Mouse (Mus musculus) cerebellum, postnatal 25 days (tissue): ENCODE results near the gene Ppp1r10.
A peak's percentile ranks its signal among the peaks of the same experiment; 100 is the strongest.

ENCODE experiments used
- DNase-seq, 2 experiments: peaks; one replicate each; pipeline ENCODE4 v3.0.0; 2021; ENCODE audit warnings: mixed read lengths in 2 of 2

Ppp1r10 gene

DNA sequence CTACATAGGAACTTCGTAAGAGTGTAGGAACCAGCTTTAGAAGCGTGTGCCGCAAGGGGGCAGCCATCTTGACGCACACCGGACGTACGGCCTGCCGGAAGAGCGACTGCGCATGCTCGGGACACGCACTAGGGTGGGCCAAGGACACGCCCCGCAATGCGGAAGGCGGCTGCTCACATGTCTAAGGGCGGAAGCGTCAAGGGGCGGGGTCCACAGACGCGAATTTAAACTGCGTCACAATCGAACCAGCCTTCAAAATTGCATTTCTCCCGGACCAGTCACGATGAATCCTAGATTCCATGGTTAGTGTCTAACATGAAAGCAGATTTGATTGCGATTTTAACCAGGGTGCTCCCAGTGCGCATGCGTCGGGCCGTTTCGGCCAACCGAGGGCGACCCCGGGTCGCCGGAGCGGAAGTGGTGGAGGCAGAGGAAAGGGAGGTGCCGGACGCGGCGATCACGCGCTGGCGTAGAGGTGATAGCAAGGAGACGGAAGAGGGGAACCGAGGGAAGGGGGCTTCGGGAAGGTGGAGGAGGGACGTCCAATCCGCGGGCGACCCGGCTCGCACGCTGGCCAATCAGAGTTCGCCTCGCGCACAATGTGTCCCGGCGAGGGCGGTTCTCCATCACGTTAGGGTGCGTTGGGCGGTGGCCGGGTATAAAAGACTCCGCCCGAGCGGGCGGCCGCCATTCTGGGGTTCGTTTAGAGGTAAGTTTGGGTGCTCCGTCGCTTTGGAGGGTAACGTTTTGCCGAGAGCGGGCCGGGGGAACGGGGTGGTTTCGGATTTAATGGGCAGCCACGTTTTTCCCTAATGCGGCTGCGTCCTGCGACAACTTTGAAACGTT, at the start of gene Ppp1r10, which contains the start of gene Mrps18b:
Gene Ppp1r10, plus strand, starts transcription at position 138 of the 846 bp plus-strand sequence.
Gene Mrps18b, minus strand, starts transcription at position 93 of the 846 bp plus-strand sequence.
- DNase-seq, result peak; percentile 98 to 99

DNA sequence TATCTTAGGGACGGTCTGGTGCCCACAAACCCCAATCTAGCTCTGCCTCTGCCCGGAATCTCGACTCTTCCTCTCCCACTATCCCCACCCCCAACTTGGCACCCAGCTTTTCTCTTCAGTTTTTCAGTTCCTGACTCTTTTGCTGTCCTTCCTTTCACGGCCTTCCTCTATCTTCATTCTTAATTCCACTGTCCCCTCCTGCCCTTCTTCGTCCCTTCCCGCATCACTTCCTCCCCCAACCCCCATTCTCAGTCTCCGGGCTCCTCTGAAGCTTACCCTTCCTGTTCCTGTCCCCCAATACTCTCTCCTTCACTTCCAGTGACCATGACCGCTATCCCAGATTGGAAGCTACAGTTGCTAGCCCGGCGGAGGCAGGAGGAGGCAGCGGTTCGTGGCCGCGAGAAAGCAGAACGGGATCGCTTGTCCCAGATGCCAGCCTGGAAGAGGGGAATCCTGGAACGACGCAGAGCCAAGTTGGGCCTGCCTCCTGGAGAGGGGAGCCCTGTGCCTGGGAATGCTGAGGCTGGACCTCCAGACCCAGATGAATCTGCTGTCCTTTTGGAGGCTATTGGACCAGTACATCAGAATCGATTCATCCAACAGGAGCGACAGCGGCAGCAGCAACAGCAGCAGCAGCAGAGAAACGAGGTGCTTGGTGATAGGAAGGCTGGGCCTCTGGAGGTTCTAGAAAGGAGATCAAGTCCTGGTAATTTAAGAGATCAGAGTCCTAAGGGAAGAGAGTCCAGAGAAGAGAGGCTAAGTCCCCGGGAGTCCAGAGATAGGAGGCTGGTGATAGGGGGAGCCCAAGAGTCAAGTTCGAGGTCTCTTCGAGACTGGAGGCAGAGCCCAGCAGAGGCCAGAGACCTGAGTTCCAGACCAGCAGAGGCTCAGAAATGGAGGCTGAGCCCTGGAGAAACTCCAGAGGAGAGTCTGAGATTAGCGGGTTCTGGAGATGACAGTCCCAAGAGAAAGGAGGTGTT, 49.0 kb upstream of the Ppp1r10 start:
- peak in 1 of 2 experiments; percentile 40 for DNase-seq

DNA sequence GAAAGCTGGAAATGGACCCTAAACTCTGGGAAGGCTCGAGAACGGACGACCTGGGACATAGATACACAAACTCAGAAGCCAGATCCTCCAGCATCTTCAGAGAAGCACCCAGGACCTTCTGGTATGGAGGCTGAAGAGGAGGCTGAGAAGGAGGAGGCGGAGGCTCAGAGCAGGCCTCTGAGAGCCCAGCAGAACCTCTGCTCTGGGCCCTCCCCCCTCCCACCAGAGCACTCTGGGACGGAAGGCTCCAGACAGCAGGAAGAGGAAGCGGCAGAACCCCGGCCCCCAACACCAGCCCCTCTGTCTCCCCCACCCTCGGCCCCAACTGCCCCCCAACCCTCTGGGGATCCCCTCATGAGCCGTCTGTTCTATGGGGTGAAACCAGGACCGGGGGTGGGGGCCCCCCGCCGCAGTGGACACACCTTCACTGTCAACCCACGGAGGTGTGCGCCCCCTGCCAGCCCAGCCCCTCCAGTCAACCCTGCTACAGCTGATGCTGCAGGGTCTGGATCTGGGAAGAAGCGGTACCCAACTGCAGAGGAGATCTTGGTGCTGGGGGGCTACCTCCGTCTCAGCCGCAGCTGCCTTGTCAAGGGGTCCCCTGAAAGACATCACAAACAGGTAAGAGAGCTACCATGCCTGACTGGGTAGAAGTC, 47.9 kb upstream of the Ppp1r10 start:
- DNase-seq, result no peak

DNA sequence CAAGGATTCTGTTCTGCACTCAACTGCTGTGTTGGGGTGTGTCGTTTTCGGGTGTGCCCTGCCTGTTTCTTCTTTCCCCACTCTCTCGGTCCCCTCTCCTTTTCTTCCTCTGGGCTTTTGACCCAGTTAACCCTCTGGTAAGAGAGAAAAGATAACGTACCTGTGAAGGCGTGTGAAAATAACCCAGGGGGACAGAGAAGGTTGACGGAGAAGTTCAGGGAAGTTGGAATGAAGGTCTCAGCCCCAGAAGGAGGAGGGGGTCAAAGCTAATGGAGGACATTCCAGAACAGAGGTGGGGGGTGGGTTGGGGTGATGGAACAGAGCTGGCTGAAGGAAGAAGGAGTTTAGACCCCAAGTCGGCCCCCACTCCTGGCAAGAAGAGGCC, 47.3 kb upstream of the Ppp1r10 start:
- no peak for DNase-seq

DNA sequence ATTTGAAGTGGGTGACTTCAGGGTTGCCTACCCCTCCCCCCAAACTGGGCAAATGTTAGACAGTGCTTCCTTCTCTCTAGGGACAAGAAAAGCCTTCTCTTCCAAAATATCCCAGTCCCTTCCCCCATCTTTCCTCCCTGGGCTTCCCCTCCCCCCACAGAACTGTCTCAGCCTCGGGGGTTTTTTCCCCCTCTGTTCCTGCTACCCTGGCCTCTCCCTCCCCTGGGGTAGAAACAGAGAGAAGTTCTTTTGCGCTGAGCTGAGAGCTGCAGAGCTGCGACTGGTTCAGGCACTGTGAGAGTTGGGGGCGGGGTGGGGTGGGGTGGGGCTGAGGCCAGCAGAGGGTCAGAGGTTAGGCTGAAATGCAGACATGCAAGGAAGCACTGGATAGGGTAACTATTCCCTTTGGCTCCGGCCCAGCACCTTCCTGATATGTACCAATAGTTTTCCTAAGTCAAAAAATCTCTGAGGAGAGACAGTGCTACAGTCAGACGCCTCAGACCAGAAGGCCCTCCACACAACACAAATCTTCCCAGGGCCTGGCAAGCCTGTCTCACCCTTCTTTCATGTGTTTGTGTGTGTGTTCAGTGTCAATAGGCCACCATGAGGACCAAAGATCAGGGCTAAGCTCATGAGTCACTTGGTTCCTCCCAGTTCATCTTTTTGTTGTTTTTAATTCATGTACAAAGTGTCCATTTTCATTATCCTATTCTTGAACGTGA, 46.7 kb upstream of the Ppp1r10 start:
- DNase-seq, result no peak

DNA sequence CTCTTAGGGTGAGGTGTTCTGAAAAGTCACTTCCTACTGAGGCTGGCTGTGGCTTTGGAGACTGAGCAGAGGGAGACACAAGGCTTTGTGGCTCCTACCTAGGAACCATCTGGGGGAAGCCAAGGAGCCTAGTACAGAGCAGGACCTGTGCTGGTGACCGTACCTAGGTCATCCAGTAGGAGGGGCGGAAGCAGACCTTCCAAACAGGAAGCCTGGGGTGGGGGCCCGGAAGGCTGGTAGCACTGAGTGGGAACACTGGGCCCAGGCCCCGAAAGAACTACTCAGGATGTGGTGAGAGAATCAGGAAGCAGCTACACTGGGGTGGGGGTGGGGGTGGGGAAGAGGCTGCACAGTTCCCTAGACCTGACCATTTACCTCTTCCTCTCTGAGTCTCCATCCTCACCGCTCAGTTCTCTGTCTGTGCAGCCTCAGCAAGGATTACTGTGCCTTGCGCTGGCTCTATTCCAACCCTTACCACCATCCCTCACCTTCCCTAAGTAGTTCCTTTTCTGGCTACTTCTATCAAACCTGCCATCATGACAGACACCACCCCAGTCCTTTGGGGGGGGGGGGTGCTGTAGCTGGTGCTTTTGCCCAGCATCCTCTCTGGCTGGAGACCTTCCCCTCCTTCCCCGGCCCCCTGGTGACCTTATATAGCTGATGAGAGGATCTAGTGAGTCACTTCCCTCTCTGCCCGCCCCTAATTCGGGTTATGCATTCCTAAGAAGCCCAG, 45.9 kb upstream of the Ppp1r10 start:
- no peak for DNase-seq

DNA sequence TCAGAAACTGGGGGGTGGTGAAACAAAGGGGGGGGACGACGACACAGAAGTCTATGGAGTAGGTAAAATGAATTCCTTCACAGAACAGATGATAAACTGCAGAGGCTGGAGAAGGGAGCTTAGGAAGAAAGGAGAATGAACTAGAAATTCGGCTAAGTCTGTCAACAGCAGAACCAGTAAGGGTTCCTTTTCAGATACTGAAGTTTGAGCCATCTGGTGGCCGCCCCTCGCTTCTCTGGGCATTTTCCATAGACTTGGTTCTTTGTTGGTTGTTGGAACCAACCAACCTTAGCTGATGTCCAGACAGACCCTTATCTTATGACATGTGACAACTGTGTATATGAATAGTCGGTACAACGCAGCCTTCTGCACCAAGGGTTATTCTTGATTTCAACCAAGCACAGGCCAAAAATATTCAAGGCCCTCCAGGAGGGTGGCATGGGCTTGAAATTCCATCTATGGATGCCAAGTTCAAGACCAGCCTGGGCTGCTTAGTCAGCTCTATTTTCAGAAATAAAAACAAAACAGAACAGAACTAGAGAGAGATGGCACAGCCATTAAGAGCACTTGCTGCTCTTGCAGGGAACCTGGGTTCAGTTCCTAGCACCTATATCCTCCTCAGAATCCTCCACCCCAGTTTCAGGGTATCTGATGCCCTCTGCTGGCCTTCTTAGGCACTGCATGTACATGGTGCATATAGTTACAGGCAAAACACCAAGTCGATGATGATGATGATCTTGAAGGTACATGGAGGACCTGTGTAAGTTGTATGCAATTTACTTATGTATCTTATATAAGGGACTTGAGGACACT, 45.1 kb upstream of the Ppp1r10 start:
- no peak for DNase-seq

DNA sequence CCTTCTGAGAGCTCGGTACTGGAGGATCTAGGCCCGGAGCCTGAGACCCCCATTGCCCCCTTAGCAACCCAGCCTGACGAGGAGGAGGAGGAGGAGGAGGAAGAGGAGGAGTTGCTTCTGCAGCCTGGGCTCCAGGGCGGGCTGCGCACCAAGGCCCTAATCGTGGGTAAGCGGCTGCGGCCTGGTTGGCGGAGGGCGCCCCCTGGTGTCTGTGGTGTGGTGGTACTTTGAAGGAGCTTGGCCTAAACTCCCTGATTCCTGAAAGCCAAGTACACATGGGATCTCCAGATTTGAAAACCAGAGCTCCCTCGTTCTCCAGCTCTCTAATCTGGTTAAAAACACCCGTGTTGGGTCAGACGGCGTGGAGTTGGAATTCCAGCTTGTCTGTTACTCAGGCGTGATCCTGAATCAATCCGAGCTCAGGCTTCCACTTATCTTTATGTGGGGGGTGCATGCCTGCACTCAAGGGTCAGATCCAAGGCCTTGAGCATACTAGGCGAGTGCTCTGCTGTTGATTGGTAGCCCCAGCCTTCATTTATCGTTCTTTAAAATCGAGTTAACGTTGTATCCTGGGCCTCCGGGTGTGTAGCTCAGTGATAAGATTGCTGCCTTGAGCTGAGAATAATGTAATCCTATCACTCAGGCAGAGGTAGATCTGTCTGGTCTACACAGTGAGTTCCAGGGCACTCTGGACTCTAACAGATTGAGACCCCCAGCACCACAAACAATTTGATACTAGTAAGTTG, 42.3 kb upstream of the Ppp1r10 start:
- peak; percentile 95 for DNase-seq

DNA sequence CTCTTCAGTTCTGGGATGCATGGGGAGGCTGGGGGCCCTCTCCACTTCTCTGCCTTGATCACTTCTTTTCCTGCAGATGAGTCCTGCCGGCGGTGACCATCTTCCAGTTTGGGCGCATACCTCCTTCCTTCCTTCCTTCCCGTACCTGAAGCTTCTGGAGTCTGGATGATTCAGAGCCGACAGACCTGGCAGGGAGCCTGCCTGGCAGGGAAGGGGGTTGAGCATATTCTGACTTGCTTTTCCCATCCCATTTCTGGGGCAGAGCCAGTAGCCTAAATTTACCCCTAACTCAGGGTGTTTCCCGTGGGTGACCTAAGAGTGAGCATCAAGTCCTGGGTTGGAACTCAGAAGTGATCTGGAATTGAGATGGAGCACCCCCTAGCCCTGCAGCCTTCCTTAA, 41.5 kb upstream of the Ppp1r10 start:
- DNase-seq, result peak; percentile 33 to 60

DNA sequence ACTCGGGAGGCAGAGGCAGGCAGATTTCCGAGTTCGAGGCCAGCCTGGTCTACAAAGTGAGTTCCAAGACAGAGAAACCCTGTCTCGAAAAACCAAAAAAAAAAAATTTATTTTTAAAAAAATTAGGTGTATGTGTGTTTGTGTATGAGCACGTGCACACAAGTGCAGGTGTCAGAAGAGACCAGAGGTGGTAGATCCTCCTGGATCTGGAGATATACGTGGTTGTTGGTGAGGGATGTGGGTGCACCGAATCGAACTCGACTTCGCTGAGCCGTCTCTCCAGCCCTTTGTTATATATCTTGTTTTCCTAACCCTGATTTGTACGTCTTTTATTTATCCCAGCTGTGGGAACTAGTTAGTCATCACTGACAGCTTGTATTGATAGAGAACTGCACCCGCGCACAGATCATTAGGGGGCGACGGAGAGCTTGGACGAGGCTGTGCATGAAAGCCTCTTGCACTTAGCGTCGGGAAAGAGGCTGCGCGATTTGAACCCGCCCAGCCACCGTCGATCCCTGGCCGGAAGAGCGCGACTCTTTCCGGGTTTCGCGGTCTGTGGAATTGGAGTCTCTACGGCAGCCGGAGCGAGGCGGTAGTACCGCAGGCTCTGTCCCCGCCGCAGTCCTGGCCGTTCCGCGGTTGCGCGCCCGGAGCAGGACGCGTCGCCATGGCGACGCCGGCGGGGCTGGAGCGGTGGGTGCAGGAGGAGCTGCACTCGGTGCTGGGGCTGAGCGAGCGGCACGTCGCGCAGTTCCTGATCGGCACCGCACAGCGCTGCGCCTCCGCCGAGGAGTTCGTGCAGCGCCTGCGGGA, 36.8 kb upstream of the Ppp1r10 start, which contains the start of gene Dhx16:
Gene Dhx16, plus strand, starts transcription at position 575 of the 813 bp plus-strand sequence.
- peak; percentile 98 to 99 for DNase-seq

DNA sequence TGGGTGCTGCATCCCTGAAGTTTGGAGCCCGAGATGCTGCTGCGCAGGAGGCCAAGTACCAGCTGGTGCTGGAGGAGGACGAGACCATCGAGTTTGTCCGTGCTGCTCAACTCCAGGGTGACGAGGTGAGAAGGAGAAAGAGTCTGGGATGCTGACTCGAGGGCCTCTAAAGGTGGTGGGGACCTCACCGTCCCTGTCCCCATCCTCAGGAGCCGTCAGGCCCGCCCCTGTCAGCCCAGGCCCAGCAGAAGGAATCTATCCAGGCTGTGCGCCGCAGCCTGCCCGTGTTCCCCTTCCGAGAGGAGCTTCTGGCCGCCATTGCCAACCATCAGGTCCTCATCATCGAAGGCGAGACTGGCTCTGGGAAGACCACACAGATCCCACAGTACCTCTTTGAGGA, 33.3 kb upstream of the Ppp1r10 start:
- DNase-seq, result no peak

DNA sequence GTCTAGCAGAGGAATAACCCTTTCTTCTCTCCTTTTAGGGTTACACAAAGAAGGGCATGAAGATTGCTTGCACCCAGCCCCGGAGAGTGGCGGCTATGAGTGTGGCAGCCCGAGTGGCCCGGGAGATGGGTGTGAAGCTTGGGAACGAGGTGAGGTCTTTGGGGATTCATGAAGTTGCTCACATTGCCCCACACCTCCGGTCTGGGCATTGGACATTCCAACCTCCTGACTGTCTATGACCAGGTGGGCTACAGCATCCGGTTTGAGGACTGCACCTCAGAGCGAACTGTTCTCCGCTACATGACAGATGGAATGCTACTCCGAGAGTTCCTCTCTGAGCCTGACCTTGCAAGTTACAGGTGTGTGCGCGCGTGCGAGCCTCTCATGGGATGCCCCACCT, 32.5 kb upstream of the Ppp1r10 start:
- no peak for DNase-seq

DNA sequence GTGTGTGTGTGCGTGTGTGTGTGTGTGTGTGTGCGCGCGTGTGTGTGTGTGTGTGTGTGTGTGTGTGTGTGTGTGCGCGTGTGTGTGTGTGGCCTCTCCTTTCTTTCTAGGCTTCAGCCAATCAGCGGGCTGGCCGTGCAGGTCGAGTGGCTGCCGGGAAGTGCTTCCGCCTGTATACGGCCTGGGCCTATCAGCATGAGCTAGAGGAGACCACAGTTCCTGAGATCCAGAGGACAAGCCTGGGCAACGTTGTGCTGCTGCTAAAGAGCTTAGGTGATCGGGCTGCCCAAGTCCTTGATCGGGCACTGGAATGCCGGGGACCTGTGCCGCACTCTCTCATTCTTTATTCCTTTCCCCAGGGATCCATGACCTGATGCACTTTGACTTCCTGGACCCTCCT, 28.5 kb upstream of the Ppp1r10 start:
- no peak for DNase-seq

DNA sequence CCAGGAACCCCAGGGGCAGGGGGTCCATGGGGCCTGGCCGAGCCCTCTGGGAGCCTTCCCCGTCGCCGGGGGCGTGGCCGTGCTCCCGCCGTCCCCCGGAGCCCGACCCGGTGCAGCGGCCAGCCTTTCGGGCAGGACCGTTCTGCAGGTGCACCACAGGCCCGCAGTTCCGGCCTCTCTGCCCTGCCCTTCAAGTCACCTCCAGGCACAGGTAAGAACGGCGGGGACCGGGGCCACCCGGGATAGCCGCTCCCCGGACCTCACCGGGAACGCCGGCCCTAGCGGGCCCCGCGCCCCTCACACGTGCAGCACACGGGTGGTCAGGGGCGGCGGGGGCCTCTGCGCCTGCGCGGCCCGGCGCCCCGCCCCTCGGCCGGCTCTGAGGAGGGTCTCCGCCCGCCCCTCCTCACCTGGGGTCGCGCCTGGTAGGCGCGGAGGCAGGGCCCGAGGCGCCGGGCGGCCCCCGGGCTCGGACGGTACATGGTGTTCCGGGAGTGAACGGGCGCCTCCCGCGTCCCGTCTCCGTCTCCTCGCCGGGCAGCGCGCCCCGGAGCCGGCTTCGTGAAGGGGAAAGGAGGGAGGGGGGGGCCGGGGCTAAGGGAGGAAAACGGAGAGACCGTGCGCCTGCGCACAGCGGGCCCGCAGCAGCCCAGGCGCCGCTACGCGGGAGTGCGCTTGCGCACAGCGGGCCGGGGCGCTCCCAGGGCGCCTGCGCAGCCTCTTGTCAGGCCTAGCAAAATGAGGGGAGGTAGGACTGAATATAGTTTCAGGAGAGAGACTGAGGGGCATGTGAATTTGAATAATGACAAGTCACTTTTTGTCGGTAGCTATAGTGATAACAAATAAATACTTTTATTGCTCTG, 19.2 kb upstream of the Ppp1r10 start, which contains the start of gene 2310061I04Rik:
Gene 2310061I04Rik, minus strand, starts transcription at position 651 of the 863 bp plus-strand sequence.
- DNase-seq, result peak; percentile 94 to 96

DNA sequence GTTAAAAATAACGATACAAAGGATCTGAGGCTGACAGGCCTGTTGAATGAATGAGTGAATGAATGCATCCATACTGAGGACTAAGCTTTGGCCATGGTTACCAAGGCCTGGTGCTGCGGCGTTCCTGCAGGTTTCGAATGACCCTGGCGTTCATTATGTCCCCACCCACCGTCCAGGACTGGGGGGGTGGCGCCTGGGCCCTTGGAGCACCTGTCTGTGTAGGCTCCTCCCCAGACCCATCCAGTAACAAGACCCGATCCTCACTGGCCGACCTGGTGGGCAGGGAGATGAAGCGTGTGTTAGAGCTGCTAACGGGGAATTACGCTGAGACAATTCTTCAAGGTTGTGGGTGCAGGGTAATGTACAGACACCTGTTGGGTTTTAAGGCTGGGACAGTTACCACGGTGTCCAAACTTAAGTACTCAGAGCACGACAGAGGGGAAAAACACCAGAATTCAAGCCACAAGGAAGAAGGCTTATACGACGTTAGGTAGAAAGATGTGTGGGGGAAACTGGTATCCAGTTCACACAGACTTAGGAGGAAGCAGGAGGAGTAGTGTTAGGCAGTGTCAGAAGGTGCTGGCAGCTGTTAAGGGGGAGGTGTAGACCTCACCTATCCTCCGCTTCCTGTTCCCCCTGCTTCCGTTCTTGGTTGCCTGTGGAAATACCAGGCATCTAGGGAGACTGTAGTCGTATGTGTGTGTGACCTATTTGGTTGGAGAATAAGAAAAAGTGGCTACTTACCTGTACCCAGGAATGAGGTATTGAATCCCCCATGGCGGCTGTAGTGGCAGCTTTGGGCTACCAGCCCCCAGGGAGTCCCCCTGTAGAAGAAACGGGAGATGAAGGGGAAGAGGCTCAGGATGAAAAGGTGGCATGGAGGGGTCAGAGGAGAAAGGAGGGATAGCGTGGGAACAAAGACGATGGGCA, 18.3 kb upstream of the Ppp1r10 start:
- peak; percentile 54 to 67 for DNase-seq

DNA sequence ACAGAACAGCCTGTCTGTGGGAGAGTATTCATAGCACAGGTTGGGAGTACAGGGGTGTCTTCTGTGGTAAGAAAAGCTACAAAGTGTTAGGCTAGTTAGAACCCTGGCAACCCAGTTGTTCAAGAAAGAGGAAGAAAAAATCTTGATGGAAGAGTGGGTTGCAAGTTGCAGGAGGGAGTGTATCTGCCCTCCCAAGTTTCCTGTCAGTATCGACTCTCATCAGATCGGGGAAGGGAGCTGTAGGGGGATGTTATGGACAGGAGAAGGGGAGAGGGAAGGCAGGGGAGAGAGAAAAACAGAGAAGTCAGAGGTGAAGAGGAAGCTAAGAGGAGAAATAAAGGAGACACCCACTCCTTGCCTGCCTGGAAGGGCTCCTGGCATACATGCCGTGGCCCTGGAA, 15.6 kb upstream of the Ppp1r10 start:
- no peak for DNase-seq
